Mouse (Mus musculus) T-cell, adult 2 months (primary cell): ENCODE results near the gene Entpd7.

Source experiments
- DNase-seq: peaks from one replicate; pipeline ENCODE4 v3.0.0; 2022; ENCODE audit warnings: low spot score

The Entpd7 gene

DNA sequence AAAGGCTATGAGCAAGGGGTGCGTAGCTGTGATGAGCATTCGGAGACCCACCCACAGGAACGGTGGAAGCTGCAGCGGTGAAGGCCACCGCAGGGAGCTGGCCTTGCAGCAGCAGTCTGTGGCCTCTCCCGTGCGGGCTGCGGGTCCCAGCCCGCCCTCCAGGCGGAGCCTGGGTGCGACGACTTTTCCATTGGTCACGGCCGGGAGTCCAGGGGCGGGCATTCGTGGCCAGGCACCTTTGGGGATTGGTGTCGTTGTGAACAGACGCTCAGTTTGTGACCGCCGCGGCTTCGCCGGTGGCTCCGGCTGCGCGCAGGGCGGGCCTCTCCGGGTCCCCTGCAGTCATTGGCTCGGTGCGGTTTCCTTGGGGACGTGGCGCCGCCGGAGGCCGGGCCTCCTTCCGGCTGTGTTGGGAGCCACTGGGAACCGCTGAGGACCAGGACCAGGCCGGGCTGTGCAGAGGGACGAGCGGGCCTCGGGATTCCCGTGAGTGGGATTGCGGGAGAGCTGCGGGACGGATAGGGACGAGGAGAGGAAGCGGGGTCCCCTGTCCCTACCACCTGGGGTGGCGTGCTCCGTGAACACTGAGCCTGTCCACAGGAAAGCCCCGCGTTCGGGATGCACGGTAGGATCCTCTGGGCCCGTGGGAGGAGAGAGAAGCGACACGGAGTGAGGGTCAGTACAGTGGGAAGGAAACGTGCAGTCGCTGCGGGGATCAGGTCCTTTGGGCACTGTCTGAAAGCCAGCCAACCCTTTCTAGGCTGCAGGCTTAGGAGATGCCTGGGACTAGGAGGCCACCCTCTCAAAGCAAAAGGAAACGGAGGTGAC is at the start of gene Entpd7:
TSS of gene Entpd7 (plus strand) at position 254 of the 828 bp plus-strand sequence.
- peak; percentile 92 for DNase-seq

DNA sequence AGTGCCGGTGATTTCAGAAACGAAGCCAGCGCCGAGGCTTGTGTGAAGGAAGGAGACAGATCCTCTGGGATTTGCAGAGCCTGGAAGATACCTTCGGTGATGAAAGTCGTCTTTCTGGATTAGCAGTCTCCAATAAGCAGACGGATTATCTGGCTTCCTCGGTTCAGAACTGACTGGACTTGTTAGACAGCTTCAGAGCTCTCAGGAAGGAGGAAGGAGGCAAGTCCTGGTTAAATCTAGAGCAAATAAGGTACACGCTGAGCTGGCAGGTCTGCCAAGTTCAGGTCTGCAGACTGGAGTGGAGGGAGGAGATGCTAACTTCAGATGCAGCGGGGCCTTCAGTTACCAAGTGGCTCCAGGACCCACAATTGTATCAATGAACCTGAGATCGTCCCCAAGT is 47.6 kb upstream of the Entpd7 start:
- DNase-seq, result no peak

DNA sequence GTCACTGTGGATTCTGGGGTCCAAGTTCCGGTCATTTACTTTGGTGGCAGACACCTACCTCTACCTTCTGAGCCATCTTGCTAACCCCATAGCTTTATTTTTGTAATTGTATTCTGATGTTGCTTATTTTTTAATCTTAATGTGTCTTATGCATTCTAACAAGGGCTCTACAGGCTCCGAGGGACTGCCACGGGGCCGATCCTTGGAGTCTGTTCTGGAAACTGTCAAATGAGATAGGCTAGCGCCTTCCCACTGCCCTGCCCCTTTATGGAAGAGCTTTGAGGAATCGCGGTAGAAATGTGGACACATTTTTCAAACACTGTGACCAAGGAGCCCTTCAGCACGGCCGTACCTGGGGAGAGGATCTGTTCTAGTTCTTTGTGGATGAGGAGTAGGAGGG is 46.6 kb upstream of the Entpd7 start:
- no peak for DNase-seq

DNA sequence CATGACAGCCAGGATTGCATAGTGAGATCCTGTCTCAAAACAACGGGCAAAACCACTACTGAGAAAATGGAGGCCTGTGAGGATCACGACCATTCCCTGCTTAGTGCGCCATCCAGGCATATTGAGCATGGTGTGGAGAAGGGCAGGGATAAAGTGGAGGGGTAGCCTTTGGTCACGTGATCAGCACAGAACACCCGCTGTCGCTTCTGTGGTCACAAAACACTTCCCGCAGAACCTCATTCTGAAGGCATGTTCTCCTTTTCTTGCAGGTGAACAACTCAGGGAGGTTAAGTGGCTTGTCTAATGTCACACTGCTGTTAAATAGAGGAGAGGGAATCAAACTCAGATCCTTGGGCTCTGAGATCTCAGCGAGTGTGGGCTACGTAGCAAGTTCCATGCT is 44.0 kb upstream of the Entpd7 start:
- no peak for DNase-seq

DNA sequence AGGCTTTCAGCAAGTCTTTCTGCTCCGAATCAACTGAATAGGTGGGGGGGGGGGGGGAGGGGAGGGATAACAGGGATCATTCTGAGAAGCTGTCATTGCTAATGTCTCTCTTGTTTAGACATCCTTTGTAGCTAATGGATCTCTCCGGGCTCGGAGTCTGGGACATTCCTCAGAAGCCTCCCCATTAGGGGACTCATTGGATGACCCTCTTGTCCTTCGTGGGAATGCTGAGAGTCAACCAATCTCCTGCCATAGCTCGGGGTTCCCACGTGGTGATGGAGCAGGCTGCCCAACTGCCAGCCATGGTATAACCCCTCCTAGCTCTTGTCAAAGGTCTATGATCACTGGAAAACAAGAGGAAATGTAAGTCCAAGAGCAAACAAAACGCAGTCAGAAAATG is 42.6 kb upstream of the Entpd7 start:
- no peak for DNase-seq

DNA sequence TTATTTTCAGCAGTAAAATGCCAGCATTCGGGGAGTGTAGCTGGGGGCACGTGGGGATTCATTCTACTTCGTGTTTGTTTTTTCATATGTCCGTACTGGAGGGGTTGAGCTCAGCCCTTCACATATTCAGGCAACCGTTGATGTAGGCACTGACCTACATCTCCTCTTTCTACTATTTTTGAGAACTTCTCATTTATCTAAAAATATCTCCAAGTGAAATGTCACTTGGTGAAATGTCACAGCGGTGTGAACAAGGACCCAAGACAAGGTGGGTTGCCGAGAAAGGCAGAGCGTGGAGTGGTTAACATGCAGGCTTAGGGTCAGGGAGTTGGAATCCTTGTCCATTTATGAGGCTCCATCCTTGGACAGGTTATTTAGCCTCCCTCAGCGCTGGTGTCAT is 42.2 kb upstream of the Entpd7 start:
- DNase-seq, result no peak

DNA sequence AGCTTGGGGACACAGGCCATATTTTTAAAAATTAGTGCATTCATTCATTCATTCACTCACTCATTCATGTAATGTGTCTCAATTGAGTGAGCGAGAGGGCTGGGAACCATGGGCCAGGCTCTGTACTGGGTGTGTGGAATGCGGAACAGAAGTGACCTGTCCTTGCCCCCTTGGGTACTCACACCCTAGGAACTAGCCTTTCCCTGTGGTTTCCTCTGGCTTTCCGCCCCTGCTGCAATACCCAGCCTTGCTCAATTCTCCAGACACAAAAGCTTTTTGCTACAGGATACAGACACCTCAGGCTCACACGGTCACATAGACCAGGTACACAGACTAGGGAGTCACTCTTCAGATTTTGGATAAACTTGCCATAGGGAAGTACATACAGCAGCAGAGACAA is 41.1 kb upstream of the Entpd7 start:
- no peak for DNase-seq

DNA sequence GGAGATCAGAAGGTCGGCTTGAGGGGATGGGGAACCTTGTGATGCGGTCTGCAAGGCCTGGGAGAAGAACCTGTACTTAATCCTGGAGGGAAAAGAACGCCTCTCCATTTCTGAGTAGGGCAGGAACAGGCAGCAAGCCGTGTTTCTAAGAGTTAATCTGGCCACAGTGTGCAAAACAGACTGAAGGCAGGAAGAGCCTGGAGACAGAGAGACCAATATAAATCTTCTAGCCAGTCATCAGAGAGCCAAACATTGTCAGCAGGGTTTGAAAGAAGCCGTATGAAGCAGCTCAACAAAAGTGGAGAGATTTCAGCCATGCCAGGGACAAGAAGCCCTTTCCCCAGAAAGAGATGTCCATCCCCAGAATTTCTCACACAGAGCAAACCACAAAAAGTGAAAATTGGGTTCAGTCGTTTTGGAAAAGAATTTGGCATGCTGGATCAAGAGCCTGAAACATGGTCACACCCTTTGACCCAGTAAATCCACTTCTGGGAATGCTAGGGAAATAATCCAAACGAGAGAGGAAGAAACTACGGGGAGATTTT is 38.2 kb upstream of the Entpd7 start:
- DNase-seq, result no peak

DNA sequence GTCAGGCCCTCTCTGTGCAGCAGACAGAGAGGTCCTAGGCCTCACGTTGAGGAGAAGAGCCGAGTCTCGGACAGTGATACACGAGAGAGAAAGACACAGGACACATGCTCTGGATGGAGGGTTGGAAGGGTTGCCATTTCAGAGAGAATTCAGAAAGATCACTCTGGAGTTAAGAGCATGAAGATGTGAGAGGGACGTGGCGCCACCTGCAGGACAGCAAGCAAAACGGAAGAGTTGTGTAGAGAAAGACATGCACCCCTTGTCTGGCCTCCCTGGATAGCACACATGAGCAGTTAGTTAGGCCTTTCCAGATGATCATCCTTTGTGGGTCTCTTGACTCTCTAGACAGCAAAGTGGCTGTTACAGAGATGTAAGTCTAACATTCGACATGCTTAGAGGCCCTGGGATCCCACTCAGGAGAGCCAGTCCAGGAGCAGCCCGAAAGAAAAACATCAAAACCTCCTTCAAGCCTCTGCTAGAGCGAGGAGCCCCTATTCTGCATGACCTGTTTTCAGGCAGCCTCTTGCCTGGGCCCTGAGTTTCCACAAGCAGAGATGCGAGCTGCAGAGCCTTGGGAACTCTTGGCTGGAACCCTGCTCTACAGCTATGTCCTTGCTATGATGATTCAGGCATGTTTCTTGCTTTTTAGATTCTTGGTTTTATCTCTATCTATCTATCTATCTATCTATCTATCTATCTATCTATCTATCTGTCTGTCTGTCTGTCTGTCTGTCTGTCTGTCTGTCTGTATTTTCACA is 33.6 kb upstream of the Entpd7 start:
- peak; percentile 34 for DNase-seq

DNA sequence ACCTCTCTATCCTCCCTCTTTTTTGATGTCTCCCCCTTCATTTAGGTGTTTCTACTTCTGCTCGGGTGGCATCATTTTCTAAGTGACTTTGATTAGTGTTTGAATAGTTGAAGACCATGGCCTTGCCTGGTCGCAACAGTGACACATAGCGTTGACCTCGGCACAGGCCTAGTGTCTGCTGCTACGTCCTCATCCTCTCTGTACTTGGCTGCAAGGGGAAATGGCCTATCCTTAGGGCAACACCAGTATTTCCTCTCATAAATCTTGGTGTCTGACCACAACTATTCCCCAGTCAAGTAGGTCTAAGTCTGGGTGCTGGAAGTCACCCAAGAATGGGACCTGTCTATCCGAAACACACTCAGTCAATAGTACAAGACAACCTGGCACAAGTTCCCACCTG is 29.8 kb upstream of the Entpd7 start:
- DNase-seq, result no peak

DNA sequence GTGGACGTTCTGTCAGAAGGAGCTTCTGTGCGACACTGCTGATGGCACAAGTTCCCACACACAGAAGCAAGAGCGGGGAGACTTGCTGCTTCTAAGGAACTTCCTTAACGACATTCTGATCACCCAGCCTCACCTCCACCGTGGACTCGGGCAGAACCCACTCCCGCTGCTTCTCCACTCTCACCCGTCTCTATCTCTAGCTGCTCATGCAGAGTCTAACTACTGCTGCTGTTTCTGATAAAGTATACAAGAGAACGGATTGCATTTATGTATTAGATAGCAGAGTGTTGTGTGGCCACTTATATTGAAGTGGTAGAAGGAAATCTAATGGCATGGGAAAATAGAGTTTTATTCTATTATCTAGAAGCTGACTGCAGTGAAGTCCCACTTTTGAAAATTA is 28.7 kb upstream of the Entpd7 start:
- DNase-seq, result no peak

DNA sequence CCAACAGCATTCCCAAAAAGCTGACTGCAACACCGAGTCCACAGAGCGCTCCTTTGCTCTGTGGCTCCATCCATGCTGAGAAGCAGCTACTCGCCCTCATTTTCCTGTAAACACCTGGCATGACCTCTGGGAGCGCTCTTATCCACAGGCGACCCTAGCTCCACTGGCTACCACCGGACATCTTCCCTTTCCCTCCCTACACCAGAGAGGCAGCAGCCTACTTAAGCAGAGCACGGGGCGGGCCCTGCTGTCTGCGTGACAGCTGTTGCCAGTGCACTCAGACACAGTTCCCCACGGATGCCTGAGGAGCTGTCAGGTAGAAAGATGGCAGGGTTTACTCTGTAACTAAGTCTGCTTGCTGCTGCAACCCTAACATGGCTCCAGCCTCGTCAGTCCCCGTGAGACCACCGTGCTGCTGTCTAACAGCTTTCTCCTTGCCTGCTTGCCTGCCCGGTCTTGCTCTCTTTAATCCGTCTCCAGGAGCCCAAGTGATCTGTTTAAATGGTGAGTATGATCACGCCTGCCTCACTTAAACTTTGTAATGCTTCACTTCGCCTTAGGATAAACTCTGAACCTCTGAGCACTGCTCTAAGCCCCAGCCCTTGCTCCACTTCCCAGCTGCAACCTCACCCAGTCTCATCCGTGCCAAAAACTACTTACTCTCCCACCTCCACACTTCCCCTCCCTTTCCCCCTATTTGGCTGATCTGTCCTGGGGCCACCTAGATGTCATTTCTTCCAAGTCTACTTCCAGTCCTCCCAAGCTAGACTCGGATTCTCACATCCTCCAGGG is 27.1 kb upstream of the Entpd7 start:
- DNase-seq, result no peak

DNA sequence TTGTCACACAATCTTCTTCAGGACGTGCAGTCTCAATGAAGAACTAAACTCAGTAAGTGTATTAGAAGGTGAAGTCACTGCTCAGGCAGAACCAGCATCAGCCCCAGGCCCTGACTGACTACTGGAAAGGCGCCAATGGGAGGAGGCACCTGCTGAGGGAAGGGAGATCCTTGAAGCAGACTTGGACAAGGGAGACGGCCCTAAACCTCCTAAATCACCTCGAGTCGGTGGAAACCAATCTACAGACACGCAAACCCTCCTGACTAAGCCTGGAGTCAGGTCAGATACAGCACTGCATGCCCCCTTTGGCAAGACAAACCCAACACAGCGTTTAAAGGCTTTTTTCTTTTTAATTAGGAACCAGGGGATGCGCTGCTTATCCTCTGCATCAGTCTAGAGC is 26.0 kb upstream of the Entpd7 start:
- DNase-seq, result no peak

DNA sequence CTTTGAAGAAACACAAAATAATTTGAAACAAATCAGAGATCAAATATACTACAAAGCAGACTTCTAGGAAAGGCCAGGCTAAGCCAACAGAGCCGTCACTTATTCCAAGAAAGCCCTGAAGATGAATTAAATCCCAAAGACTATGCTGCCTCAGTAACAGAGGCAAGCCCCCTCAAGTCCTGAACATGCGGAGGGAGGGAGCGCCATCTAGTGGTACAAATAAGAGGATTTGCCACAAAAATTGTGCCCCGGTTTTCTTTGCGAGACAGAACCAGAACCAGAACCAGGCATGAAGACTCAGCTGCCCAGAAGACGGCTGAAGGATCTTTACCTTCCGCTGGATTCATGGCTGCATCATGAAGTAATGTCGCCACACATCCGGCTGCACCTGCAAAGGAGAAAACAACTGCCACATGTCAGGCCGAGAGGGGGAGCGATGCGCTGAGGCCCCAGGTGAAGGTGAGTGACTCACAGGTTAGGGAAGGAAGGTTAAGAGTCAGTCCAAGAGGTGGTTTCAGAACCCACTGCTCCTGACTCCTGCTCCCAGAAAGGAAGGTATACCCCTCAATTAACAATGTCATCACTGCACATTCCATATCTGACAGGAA is 23.9 kb upstream of the Entpd7 start:
- DNase-seq, result peak; percentile 43

DNA sequence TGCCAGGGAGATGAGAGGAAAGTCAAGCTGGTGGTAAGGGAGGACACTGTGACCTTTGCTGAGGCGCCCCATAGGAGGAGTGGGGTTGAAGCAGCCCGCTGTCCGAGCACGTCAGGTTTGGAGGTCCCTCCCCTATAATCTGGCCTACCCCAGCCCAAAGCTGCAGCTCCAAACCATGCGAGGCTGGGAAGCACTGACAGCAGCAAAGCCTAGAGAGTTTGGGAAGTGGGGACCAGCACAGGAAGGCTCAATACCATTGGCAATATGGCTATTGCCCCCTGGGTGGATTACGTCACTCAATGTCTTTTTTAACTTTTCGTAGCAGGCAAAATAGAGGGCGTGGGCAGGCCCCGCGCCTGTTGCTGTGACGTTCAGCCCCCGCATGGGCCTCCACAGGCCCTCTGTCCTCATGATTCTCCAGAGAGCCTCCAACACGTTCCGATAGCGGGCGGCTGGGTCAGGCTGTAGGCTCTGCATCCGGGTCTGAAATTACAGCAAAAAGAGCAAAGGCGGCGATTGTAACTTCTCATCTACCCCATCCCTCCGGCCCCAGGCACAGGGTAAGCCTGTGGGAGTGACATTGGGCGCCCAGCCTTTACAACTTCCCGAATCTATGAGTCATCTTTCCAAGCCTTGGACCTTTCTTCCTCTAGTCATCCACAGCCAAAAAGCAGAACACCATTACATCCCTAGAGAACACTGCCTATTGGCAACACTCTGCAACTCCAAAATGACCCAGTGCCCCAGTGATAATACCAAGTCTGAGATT is 22.6 kb upstream of the Entpd7 start:
- DNase-seq, result no peak

DNA sequence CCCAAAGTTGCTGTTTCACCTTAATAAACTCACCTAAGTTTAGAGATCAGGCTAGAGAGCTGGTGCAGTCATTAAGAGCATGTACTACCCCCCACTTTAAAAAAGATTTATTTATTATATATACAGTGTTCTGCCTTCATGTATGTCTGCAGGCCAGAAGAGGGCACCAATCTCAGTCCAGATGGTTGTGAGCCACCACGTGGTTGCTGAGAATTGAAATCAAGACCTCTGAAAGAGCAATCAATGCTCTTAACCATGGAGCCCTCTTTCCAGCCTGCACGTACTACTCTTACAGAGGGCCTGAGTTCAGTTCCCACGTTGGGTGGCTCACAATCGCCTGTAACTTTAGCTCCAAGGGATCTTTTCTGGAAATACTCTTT is 22.1 kb upstream of the Entpd7 start:
- DNase-seq, result peak; percentile 39

DNA sequence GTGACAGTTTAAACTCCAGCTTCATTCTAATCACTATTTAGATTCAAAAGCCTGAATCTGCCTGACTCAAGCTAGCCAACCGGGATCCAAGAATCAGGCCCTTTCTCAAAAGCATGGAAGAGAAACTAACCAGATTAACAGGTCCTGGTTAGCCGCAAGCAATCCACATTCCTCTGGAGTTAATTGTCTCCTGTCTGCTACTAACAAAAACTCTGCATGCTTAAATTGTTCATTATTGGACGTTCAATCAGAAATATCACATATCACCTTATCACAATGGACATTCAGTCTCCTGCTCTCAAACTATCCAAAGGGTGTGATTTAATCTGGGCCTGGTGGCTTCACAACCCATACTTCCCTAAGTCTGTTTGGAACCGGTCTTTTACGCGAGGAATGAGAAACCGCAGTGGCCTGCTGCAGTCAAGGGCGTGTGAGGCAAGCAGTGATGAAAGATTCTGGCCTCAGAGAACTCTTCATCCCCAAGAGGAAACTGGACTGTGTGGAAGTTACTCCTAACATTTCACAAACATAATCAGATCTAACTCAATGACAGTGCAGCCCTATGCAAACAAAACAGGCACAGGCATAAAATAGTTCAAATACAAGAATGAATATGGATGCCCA is 20.2 kb upstream of the Entpd7 start:
- DNase-seq, result no peak

DNA sequence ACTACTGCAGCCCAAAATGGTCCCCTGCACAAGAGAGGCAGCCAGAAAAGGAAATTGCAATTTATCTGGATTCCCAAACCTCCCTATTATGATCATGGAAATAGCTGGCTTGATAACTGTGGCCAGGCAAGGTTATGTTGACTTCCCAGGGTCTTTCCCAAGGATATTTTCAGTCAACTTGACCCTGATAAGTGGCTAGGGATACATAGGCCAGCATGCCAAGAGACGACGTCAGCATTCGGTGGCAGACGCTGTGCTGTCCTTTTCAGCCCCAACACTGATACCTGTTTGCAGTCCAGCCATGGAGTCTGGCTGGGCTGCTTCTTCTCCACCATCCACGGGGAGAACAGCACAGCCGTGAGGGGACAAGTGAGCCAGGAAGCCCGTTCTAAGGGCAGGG is 18.4 kb upstream of the Entpd7 start:
- no peak for DNase-seq

DNA sequence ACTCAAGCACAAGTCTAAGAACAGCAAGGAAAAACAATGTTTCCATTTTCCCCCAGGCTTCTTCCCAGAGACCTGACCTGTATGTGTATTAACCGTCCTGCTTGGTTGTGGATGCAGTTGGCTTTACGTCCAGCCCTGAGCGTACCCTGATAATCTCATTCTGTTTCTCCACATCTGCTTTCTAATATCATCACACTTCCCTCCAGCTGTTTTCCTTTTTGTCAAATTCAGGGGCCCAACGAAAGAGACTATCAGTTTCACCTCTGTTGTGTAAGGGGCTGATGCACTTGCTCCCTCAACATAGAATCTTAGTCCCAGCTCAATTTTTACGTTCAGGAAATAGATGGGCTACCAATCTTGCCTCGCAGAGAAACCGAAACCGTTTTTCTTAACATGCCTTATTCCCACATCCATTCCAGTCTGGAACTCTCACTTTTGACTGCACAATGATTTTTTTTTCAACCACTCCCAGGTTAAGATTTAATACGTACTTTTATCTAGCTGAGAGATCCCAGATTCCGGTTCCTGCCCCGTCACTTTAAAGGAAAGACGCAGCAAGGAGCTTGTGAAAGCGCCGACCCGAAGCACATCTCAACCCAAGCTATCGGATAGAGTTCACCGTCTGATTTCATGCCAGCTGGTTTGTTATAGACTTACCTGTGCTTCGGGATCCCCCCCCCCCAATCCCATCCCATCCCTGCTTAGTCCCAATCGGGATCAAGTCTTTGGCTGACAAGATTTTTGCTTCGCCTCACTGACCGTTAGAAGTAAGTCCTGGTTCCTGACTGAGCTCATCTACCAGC is 15.8 kb upstream of the Entpd7 start:
- peak; percentile 17 for DNase-seq

DNA sequence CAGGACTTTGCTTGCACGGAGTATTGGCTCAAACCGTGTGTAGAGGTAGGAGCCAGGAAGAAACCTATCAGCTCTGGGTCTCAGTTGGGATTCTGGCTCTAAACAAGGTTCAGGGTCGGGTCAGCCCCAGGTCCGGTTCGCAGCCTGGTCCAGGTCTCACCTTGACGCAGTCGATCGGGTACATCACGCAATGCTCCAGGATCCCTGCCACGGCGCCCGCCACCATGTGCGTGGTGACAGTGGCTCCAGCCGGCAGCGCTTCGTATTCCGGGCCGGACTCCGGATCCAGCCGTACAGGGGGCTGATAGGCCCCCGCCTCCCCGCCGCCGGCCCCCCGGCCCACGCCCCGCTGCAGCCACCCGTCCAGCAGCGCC is 15.2 kb upstream of the Entpd7 start:
- DNase-seq, result no peak
